Mouse (Mus musculus) small intestine, adult 2 months (tissue): Measurements from ENCODE around the gene Fam234a. TPM values are rescaled to one million over a fixed set of nuclear protein-coding genes. Genes with fewer than 3 reads are reported as not detected.
A peak's percentile ranks its signal among the peaks of the same experiment; 100 is the strongest.

ENCODE experiments used
- H3K27ac ChIP-seq: fragments of 200-500 bp; 2 replicates; pipeline ENCODE4 v1.5.1; 2012; ENCODE audit warnings: low read depth, low read length, control low read depth, inconsistent platforms; ENCODE audit not compliant: insufficient read depth
- H3K27me3 ChIP-seq: fragments of 200-500 bp; 2 replicates; pipeline ENCODE4 v1.6.1; 2012; ENCODE audit warnings: mild to moderate bottlenecking, moderate library complexity, low read length, inconsistent platforms; ENCODE audit not compliant: control insufficient read depth, insufficient read depth
- H3K36me3 ChIP-seq: fragments of 200-500 bp; 2 replicates; pipeline ENCODE4 v1.6.1; 2012; ENCODE audit warnings: mild to moderate bottlenecking, low read length, control low read depth, inconsistent platforms; ENCODE audit not compliant: control insufficient read depth, insufficient read depth
- H3K4me1 ChIP-seq: fragments of 200-500 bp; 2 replicates; pipeline ENCODE4 v1.6.1; 2012; ENCODE audit warnings: low read length, inconsistent platforms, mixed read lengths; ENCODE audit not compliant: control insufficient read depth, insufficient read depth, insufficient read length
- H3K4me3 ChIP-seq: fragments of 200-500 bp; 2 replicates; pipeline ENCODE4 v1.5.1; 2012; ENCODE audit warnings: low read depth, mild to moderate bottlenecking, control low read depth, inconsistent platforms, low read length, moderate library complexity
- CTCF ChIP-seq: fragments of 200-500 bp; IDR thresholded peaks from 2 replicates; pipeline ENCODE4 v1.5.1; 2012; ENCODE audit warnings: low read depth, mild to moderate bottlenecking, control low read depth, inconsistent platforms, low read length, moderate library complexity, mixed read lengths; ENCODE audit not compliant: insufficient replicate concordance, insufficient read length; ENCODE audit errors: extremely low read depth
- POLR2A ChIP-seq: fragments of 200-500 bp; IDR thresholded peaks from 2 replicates; pipeline ENCODE4 v1.6.1; 2012; ENCODE audit warnings: low read depth, mild to moderate bottlenecking, control low read depth, inconsistent platforms, low read length, moderate library complexity
- WGBS: fragments of 180-500 bp; shearing (Covaris S2); methylation state at CpG from one replicate; pipeline ENCODE4 v1.1.7; 2018; 5-methylcytosine and 5-hydroxymethylcytosine counted together
- polyA plus RNA-seq: library from polyadenylated mRNA; depleted of rRNA; stranded (reverse); fragments of >200 nt; gene quantifications from 2 replicates; pipeline ENCODE4 v1.2.3, GENCODE M21; 2012

The Fam234a gene
- polyA plus RNA-seq, 1 experiment, result 290 TPM

- H3K4me3 ChIP-seq, result no peak overlapping the region
- H3K27me3 ChIP-seq, result no peaks in the 10 kb centered on the region
- TF ChIP-seq POLR2A, result no peak
- no peak for TF ChIP-seq CTCF
- no peak overlapping the region for H3K27ac ChIP-seq
- no peaks in the 10 kb centered on the region for H3K4me1 ChIP-seq
- peaks cover 54% of the 10 kb centered on the region for H3K36me3 ChIP-seq
- 65% methylated on average over 1 of the region's 1 CpGs for WGBS
These were observed 24.8 kb upstream of the Fam234a start for GRCm38 (mm10) chr17:26268851-26269250.

GRCm38 (mm10) chr17:26262384-26262783 is 18.3 kb upstream of the Fam234a start:
- Histone ChIP-seq H3K27ac (no peak overlapping the region), H3K27me3 (no peaks in the 10 kb centered on the region), H3K4me3 (no peak overlapping the region), H3K4me1 (no peaks in the 10 kb centered on the region), H3K36me3 (peaks cover 58% of the 10 kb centered on the region)
- TF ChIP-seq CTCF (no peak), POLR2A (no peak)
- WGBS, result 94% methylated on average over 3 of the region's 3 CpGs

GRCm38 (mm10) chr17:26261826-26262225 is 17.8 kb upstream of the Fam234a start:
- Histone ChIP-seq H3K4me1 (no peaks in the 10 kb centered on the region), H3K36me3 (peaks cover 59% of the 10 kb centered on the region), H3K27ac (no peak overlapping the region), H3K4me3 (no peak overlapping the region), H3K27me3 (no peaks in the 10 kb centered on the region)
- 64% methylated on average over 4 of the region's 4 CpGs for WGBS
- TF ChIP-seq CTCF (no peak), POLR2A (no peak)

GRCm38 (mm10) chr17:26255313-26255712 is 11.3 kb upstream of the Fam234a start:
- TF ChIP-seq POLR2A (no peak), CTCF (no peak)
- H3K4me1 ChIP-seq, result peaks cover 5% of the 10 kb centered on the region; the same call in 1 of the 2 replicates
- H3K36me3 ChIP-seq, result peaks cover 29% of the 10 kb centered on the region
- H3K27me3 ChIP-seq, result no peaks in the 10 kb centered on the region
- 93% methylated on average over 7 of the region's 7 CpGs for WGBS
- no peak overlapping the region for H3K27ac ChIP-seq
- no peak overlapping the region for H3K4me3 ChIP-seq

- peak overlapping the region; percentile 92; the same call in 1 of the 2 replicates for H3K27ac ChIP-seq
- H3K36me3 ChIP-seq, result peaks cover 16% of the 10 kb centered on the region
- H3K4me3 ChIP-seq, result peak overlapping the region; percentile 94
- WGBS, result under 1% methylated on average over 24 of the region's 24 CpGs
- peaks cover 5% of the 10 kb centered on the region; the same call in 1 of the 2 replicates for H3K4me1 ChIP-seq
- no peaks in the 10 kb centered on the region for H3K27me3 ChIP-seq
- no peak for TF ChIP-seq POLR2A
- TF ChIP-seq CTCF, result no peak
These were observed 9.4 kb upstream of the Fam234a start for GRCm38 (mm10) chr17:26253399-26253798.

- Histone ChIP-seq H3K27ac (peak within 1 kb of the TSS; percentile 92), H3K27me3 (no peaks in the 10 kb centered on the region), H3K36me3 (peaks cover 13% of the 10 kb centered on the region), H3K4me3 (peak within 1 kb of the TSS; percentile 94), H3K4me1 (peaks cover 5% of the 10 kb centered on the region; the same call in 1 of the 2 replicates)
- TF ChIP-seq POLR2A (peak; percentile 94), CTCF (no peak)
- under 1% methylated on average over 43 of the region's 43 CpGs for WGBS
These were observed 8.7 kb upstream of the Fam234a start, which contains the start of gene Luc7l for GRCm38 (mm10) chr17:26252539-26253251. Gene Luc7l (plus strand): TSS chr17:26252896.

GRCm38 (mm10) chr17:26251886-26252538 is 8.0 kb upstream of the Fam234a start:
- no peak overlapping the region for H3K4me3 ChIP-seq

More at GRCm38 (mm10) chr17:26251886-26252538, 8.0 kb upstream of the Fam234a start:
- WGBS, result 43% methylated on average over 4 of the region's 4 CpGs
- H3K27me3 ChIP-seq, result no peaks in the 10 kb centered on the region
- H3K27ac ChIP-seq, result no peak overlapping the region
- TF ChIP-seq POLR2A (no peak), CTCF (no peak)
- peaks cover 8% of the 10 kb centered on the region for H3K36me3 ChIP-seq
- peaks cover 5% of the 10 kb centered on the region; the same call in 1 of the 2 replicates for H3K4me1 ChIP-seq
